Mouse (Mus musculus): Measurements from ENCODE around the gene Aif1. TPM values are rescaled to one million over a fixed set of nuclear protein-coding genes. Genes with fewer than 3 reads are reported as not detected.

Aif1 gene
- 5.3 and 8.0 TPM in 2 replicates for total RNA-seq (2017)

DNA sequence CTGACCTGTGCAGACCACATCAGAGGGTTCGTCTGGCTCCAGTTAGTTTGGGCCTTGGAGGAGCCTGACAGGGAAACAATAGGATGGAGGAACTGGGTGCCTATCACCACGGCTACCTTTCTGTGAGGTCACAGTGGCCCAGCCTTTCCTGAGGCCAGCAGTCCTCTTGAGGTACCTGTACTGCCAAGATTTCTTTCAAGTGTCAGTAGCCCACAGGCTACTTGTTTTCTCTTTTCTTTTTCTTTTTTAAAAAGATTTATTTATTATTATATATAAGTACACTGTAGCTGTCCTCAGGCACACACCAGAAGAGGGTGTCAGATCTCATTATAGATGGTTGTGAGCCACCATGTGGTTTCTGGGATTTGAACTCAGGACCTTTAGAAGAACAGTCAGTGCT, at the start of gene Aif1:
Gene Aif1, minus strand, starts transcription at position 101 of the 400 bp plus-strand sequence.
- ATAC-seq (ENCODE audit: extremely low read depth, insufficient number of reproducible peaks, low FRiP score, poor library complexity, severe bottlenecking): no peak

DNA sequence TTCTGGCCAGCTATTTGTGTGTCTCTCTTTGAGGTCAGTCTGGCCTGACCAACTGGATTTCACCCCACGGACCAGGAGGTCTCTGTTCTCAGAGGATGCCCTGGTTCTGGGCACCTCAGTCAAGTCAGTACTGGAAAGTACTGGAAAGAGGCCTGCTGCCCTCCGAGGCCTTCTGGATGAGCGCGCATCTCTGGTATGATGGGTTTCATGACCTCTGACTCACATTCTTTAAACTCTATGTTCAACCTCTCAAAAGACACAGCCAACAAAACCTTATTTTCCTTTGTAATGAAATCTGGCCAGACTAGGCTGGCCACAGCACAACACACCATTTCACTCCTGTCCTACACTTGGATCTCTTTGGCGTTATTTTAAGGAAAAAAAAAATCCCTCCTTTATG, 49.6 kb upstream of the Aif1 start:
- no peak for ATAC-seq (ENCODE audit: extremely low read depth, insufficient number of reproducible peaks, low FRiP score, poor library complexity, severe bottlenecking)

DNA sequence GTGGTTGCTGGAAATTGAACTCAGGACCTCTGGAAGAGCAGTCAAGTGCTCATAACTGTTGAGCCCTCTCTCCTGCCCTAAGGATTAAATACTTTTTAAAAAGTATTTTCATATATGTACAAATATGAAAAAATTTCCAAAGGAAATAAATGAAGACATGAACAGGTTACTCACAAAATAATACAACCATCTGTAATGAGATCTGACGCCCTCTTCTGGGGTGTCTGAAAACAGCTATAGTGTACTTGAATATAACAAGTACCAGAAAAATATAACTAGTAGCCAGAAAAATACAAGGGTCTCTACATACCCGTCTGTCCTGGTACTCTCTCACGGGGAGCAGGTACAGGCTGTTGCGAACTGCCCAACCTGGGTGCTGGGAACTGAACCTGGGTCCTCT, 48.8 kb upstream of the Aif1 start:
- no peak for ATAC-seq (ENCODE audit: extremely low read depth, insufficient number of reproducible peaks, low FRiP score, poor library complexity, severe bottlenecking)

DNA sequence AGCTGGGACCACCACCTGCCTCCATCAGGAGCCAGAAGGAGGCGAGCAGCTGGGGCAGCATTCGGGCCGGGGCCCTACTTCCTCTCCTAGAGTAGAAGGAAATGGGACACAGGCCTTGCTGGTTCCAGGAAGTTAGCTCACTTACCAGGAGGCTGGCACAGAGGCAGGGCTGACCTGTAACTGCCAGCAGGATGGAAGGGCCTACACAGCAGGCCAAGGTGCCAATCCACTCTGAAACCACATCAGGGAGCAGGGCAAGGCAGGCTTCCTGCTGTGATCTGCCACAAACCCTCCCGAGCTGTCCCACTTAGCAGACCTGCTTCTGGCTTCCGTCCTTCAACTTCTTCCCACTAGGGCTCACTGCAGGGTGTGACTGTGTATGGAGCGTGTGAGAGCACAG, 46.4 kb upstream of the Aif1 start:
- ATAC-seq (ENCODE audit: extremely low read depth, insufficient number of reproducible peaks, low FRiP score, poor library complexity, severe bottlenecking): no peak

DNA sequence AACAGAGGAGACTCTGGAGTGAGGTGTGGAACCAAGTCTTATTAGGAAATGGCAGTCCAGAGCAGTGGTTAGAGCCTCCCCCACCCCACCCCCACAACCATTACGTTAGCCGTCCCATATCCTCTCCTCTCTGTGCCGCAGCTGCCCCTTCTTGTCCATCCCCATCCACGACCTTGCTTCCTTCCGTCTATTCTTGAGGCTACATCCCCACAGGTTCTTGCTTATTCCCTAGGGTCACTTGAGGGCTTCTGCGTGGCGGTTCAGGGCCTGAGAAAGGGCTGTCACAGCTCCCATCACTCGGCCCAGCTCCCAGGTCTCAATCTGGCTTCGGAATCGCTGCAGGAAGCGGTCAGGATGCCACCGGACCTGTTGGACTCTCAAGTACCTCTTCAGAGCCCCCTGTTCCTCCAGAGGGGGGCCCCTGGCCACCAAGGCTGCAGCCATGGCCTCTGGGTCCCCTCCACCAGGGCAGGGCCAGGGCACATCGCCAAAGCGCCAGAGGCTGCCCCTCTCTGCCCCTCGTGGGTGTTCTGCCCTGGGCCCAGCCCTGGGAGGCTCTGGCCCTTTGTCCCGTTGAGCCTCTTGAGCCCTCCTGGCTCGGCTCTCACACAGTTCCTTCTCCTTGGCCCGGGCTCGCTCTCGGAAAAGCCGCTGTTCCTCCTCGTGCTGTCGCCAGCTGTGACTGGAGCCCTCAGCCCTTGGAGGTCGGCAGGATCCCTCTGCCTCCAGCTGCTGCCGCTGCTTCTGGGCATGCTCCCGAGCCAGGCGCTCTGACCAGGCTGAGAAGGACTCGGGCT, 44.5 kb upstream of the Aif1 start, which contains the start of gene Gm16181:
Gene Gm16181, plus strand, starts transcription at position 679 of the 797 bp plus-strand sequence.
- no peak for ATAC-seq (ENCODE audit: extremely low read depth, insufficient number of reproducible peaks, low FRiP score, poor library complexity, severe bottlenecking)

DNA sequence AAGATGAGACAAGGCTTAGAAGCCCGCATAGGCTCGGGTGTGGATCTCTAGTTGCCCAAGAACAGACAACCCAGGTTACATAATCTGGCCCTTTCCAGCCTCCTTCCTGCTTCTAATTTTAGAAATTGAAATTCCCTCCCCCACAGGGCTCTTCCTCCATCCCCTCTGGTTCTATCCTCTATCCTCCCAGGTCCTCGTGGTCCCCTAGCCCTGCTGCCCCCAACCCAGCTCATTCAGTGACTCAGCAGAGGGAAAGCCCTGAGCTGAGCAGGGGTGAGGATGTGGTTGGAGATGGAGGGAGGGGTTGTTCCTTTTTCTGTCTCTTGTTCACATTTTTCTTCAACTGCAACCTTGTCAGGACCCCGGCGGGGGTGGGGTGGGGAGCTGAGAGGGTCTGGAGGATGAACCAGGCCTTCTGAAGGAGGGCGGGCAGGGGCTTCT, 43.8 kb upstream of the Aif1 start:
- peak; percentile 37; the same call in 1 of the 2 replicates for ATAC-seq (ENCODE audit: extremely low read depth, insufficient number of reproducible peaks, low FRiP score, poor library complexity, severe bottlenecking)

DNA sequence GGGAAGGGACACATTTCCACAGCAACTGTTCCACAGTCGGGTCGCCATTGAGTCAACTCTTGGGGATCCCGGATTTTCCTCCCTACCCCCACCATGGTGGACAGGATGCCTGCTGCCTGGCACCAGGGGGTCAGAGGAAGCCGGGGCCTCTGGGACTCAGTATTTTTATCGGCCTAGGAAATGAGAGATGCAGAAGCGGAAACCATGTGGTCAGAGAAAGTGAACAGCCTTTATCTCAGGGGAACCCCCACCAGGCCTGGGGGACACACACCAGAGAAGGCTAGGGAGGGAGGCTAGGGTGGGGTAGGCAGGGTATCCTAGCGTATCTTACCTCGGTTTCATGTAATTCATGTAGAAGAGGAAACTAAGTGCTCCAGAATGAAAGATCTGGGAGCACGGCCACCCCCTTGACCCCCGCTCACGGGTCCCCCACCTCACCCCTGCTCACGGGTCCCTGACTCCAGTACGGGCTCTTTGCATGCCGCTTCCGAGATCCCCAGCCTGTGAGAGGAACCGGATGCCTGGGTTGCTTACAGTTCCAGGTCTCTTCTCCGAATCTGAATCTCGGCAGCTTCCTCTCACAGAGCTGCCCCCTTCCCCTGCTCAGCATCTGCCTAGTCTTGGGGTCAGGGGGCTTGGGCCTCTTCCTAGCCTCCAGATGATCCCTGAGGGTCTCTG, 42.8 kb upstream of the Aif1 start:
- peak; percentile 68 for ATAC-seq (ENCODE audit: extremely low read depth, insufficient number of reproducible peaks, low FRiP score, poor library complexity, severe bottlenecking)

DNA sequence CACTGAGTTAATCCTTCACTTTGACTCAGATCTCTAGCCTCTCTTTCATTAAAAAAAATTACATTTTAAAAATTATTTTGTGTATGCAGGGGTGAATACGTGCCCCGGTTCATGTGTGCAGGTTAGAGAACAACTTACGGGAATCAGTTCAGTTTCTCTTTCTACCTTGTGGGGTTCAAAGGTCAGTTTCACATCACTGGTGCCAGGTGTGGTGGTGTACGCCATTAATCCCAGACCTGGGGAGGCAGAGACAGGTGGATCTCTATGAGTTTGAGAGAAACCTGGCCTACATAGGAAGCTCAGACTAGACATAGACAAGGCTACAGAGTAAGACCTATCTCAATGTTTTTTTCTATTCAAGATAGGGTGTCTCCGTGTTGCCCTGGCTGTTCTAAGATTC, 37.2 kb upstream of the Aif1 start:
- no peak for ATAC-seq (ENCODE audit: extremely low read depth, insufficient number of reproducible peaks, low FRiP score, poor library complexity, severe bottlenecking)

DNA sequence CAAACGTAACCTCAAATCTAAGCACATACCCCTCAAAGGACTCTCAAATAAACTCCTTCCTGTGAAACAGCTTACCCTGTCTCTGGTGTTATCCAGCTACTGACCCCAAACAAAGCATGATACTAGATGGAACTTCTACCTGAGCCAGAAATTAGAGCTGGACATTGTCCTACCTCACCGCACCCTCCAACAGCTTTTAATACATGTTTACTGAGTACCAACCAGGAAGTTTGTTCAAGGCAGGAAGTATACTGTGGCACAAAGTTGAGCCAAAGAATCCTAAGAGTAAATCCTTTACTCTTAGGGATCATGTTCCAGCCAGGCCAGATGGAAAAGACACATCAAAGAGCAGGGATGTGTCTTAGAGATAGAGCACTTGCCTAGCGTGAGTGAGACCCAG, 34.7 kb upstream of the Aif1 start:
- no peak for ATAC-seq (ENCODE audit: extremely low read depth, insufficient number of reproducible peaks, low FRiP score, poor library complexity, severe bottlenecking)

DNA sequence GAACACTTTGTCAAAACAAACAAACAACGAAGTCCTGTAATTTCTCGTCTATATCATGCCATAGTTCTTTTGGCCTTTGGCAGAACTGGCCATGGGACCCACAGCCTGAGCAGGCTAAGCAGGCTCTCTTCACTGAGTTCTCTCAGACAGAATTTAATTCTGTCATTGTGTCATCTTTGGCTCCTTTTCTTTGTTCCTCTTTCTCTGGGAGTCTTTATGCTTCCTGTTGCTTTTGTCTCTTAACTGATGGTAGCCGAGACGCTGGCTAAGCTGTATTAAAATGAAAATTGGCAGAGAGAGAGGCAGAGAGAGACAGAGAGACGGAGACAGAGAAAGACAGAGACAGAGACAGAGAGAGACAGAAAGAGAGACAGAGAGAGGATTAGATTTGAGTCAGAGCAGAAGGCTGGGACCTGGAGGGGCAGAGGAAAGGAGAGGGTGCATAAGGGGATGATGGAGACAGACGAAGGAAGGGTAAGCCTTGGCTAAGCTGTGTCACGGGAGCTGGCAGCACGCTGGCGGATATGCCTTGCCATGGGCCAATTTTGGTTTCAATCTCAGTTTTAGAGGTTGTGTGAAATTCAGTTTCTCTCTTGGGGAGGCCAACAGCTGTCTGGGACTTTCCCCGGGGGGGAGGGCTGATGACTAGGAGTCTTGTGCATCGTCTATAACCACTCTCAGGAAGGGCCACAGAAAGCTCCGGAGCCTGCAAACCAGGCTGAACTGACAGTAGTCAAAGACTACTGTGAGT, 34.1 kb upstream of the Aif1 start:
- ATAC-seq (ENCODE audit: extremely low read depth, insufficient number of reproducible peaks, low FRiP score, poor library complexity, severe bottlenecking): peak; percentile 81

DNA sequence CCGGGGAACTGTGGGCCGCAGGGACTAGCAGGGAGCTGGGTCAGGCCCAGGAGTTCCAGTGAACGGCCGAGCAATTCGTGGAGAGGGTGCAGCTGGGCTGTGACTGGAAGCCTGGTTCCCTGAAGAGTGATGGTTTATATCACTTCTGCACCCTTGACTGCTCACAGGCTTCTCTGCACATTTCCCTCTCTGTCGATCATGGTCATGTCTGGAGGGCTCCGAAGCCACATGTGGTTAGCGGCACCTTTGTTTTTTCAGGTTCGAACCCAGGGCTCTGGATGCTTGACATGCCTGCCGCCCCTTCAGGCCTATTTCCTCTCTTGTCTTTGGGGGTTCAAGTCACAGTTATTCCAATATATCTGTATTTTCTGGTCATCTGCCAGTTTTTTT, 29.5 kb upstream of the Aif1 start:
- ATAC-seq (ENCODE audit: extremely low read depth, insufficient number of reproducible peaks, low FRiP score, poor library complexity, severe bottlenecking): no peak

DNA sequence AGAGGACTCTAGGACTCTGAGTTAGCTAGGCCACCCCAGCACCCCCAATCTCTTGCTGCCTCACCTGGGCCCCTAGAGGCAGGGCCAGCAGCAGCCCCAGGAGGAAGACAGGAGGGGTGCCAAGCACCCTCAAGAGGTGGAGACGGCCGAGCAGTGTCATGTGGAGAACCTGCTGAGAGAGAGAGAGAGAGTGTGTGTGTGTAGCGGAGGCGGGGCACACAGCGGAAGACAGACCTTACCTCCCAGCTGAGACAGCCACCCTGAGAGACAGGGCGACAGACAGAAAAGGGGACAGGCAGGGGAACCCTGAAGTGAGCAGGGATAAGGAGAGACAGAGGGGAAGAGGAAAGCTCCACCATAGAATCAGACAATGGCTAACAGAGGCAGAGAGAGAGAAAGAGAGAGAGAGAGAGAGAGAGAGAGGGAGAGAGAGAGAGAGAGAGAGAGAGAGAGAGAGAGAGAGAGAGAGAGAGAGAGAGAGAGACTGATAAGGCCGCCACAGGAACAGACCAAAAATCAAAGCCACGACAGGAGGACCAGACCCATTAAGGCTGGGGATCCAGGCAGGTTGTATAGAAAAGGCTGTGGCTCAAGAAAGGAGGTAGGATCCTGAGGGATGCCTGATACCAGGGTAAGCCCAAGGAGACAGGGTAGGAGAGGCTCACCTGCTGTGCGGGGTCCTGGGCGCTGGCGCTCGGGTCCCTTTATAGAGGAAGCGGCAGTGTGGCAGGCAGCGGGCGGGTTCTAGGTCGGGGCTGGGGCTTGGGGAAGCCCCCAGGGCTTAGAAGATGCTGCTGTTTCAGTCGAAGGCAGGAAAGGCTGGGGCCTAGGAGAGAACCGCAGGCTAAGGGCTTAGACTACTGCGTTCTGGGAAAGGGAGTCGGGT, 28.9 kb upstream of the Aif1 start, which contains the start of gene Lta:
Gene Lta, minus strand, starts transcription at position 858 of the 886 bp plus-strand sequence.
- ATAC-seq (ENCODE audit: extremely low read depth, insufficient number of reproducible peaks, low FRiP score, poor library complexity, severe bottlenecking): peak; percentile 64

DNA sequence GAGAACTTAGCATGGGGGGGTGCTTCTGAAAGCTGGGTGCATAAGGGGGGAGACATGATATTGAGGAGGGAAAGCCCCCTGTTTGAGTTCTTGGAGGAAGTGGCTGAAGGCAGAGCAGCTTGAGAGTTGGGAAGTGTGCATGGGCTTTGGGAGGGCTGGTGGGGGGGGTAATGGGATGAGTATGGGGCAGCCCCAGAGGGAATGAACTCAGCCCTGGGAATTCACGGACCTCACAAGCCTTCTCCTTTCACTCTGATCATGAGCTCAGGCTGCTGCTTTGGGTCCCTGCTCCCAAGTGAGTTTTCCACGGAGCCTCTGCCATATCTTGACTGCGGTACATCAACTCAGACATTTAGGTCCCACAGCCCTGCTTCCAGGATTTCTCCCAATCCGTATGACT, 26.6 kb upstream of the Aif1 start:
- no peak for ATAC-seq (ENCODE audit: extremely low read depth, insufficient number of reproducible peaks, low FRiP score, poor library complexity, severe bottlenecking)

DNA sequence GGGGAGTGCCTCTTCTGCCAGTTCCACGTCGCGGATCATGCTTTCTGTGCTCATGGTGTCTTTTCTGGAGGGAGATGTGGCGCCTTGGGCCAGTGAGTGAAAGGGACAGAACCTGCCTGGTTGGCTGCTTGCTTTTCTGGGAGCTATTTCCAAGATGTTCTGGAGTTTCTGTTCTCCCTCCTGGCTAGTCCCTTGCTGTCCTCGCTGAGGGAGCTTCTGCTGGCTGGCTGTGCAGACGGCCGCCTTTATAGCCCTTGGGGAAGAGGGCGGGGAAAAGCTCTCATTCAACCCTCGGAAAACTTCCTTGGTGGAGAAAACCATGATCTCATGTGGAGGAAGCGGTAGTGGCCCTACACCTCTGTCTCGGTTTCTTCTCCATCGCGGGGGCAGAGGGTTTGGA, 25.9 kb upstream of the Aif1 start, which contains the start of gene Tnf:
Gene Tnf, minus strand, starts transcription at position 221 of the 400 bp plus-strand sequence.
- ATAC-seq (ENCODE audit: extremely low read depth, insufficient number of reproducible peaks, low FRiP score, poor library complexity, severe bottlenecking): peak; percentile 13; the same call in 1 of the 2 replicates

DNA sequence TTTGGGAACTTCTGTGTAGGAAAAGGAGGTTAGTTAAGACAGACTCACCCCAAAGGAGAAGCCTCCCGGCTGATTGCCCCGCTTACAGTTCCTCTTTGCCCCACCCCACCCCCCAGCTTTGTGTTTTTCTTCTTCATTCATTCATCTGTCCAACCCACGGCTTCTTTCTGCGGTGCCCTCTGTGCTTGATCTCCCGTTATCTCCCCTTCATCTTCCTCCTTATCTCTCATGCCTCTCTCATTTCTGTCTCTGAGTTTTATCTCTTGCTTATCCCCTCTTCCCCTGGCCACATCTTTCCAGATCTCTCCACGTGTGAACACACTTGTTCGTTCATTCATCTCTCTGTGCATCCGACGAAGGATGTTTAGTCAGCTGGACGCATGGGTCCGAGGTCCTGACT, 25.3 kb upstream of the Aif1 start:
- ATAC-seq (ENCODE audit: extremely low read depth, insufficient number of reproducible peaks, low FRiP score, poor library complexity, severe bottlenecking): no peak

DNA sequence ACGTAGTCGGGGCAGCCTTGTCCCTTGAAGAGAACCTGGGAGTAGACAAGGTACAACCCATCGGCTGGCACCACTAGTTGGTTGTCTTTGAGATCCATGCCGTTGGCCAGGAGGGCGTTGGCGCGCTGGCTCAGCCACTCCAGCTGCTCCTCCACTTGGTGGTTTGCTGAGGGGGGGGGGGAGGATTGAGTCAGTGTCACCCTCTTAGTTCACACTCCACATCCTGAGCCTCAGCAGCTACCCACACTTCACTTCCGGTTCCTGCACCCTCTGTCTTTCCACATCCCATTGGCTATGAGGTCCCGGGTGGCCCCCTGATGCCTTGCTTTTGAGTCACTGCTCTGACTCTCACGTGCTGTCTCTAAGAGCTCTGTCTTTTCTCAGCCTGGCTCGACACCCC, 24.5 kb upstream of the Aif1 start:
- ATAC-seq (ENCODE audit: extremely low read depth, insufficient number of reproducible peaks, low FRiP score, poor library complexity, severe bottlenecking): peak; percentile 67

DNA sequence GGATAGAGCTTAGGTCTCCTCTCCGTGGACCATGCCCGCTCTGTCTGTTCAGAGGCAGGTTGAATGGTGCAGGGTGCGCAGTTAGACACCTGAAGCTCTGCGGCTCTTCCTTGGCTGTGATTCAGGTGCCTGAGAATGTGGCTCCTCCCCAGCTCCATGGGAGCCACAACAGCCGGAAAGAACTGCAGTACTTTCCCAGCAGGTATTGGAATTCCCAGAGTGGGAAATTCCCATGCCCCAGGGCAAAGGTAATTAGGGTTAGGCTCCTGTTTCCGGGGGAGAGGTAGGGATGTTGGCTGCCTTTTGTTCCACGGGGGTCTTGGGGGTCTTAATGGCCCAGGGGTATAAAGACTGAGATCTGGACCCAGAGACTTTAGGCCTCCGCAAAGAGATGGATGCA, 23.1 kb upstream of the Aif1 start:
- ATAC-seq (ENCODE audit: extremely low read depth, insufficient number of reproducible peaks, low FRiP score, poor library complexity, severe bottlenecking): no peak

DNA sequence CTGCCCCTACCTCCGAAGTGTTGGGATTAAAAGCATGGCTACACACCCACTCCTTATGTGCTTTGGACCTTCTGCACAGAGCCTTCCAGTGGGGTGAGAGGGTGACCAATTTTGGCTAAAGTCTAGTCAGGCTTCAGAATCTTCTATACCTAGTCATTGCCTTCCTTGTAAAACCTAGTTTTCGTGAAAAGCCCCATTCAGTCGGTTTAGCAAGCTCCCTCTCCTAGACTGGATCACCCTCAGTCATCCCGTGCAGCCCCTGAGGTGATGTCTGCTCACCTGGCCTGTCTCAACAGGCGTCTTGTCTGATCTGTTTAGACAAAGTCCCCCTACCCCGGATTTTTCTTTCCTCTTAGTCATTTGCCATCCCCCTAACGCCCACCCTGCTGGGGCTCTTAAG, 22.2 kb upstream of the Aif1 start:
- ATAC-seq (ENCODE audit: extremely low read depth, insufficient number of reproducible peaks, low FRiP score, poor library complexity, severe bottlenecking): no peak

DNA sequence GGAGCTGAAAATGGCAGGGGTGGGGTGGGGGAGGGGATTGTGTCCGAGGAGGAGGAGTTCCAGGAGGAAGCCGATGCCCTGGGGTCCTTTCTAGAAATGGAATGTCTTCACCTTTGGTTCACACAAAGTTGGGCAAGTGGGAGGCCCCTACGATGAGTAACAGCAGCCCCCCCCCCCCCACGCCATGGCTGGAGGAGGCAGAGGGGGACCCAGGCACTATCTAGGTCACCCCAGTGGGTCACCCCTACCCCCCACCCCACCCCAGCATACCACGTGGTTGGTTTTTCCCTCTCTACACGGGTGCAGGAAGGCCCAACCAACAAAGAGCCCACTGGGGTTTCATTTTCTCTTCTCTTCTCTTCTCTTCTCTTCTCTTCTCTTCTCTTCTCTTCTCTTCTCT, 21.3 kb upstream of the Aif1 start:
- ATAC-seq (ENCODE audit: extremely low read depth, insufficient number of reproducible peaks, low FRiP score, poor library complexity, severe bottlenecking): no peak
